Mouse (Mus musculus): ENCODE results near the gene Rab4b. TPM values are rescaled to one million over a fixed set of nuclear protein-coding genes. Genes with fewer than 3 reads are reported as not detected.

Rab4b gene
- polyA plus RNA-seq, 2 experiments, result 15.9 to 19.1 TPM

- Histone ChIP-seq H3K4me3 (ENCODE audit: insufficient read depth in 1 of 2, low read depth in 2 of 2, low read length in 2 of 2) (no peak overlapping the region), H3K36me3 (replicated peaks; ENCODE audit: control insufficient read depth, insufficient read depth, low read depth) (peaks cover 16% of the 10 kb centered on the region), H3K9ac (replicated peaks) (no peak overlapping the region; the same call in 1 of the 2 replicates), H3K27ac (no peak overlapping the region), H3K27me3 (ENCODE audit: control insufficient read depth, insufficient read depth, low read length) (no peaks in the 10 kb centered on the region), H3K4me1 (replicated peaks; ENCODE audit: control insufficient read depth in 2 of 2, insufficient read depth in 2 of 2, low read length in 1 of 2) (peaks cover 11 to 16% of the 10 kb centered on the region in 2 experiments), H3K9me3 (ENCODE audit: control insufficient read depth, low read length) (no peaks in the 10 kb centered on the region), H3K4me2 (ENCODE audit: low read depth) (peak overlapping the region; percentile 86; the same call in 1 of the 2 replicates)
- ATAC-seq (ENCODE audit: insufficient read depth), result no peak
- 62% methylated on average over 3 of the region's 3 CpGs for WGBS (ENCODE audit: insufficient replicate concordance)
- TF ChIP-seq CTCF (IDR thresholded peaks at IDR 0.05; ENCODE audit: low read depth) (no peak), EP300 (IDR thresholded peaks at IDR 0.05; ENCODE audit: low read depth) (no peak)
- DNase-seq (ENCODE audit: low read depth in 3 of 3, low spot score in 3 of 3), result no peak
Observed at GRCm38 (mm10) chr7:27197136-27197535, 18.4 kb upstream of the Rab4b start.

GRCm38 (mm10) chr7:27195681-27196611 is 17.2 kb upstream of the Rab4b start, which contains the start of the genes BC024978 and Snrpa:
Gene BC024978, plus strand, starts transcription at chr7:27195781.
Gene Snrpa, minus strand, starts transcription at chr7:27196271.
- H3K9me3 ChIP-seq (ENCODE audit: control insufficient read depth, low read length), result no peaks in the 10 kb centered on the region
- peak; percentile 98 for ATAC-seq (ENCODE audit: insufficient read depth)
- WGBS (ENCODE audit: insufficient replicate concordance), result under 1% methylated on average over 64 of the region's 64 CpGs
- H3K4me2 ChIP-seq (ENCODE audit: low read depth), result peak within 1 kb of the TSS; percentile 86
- peaks cover 28% of the 10 kb centered on the region for H3K36me3 ChIP-seq (replicated peaks; ENCODE audit: control insufficient read depth, insufficient read depth, low read depth)
- TF ChIP-seq CTCF (IDR thresholded peaks at IDR 0.05; ENCODE audit: low read depth) (no peak), EP300 (IDR thresholded peaks at IDR 0.05; ENCODE audit: low read depth) (no peak)
- H3K27me3 ChIP-seq (ENCODE audit: control insufficient read depth, insufficient read depth, low read length), result no peaks in the 10 kb centered on the region
- H3K9ac ChIP-seq (replicated peaks), result peak within 1 kb of the TSS; percentile 83
- peak within 1 kb of the TSS; percentile 90 to 93 for H3K4me3 ChIP-seq (ENCODE audit: insufficient read depth in 1 of 2, low read depth in 2 of 2, low read length in 2 of 2)
- peak within 1 kb of the TSS; percentile 90 for H3K27ac ChIP-seq
- H3K4me1 ChIP-seq (replicated peaks; ENCODE audit: control insufficient read depth in 2 of 2, insufficient read depth in 2 of 2, low read length in 1 of 2), result peaks cover 11 to 16% of the 10 kb centered on the region in 2 experiments
- DNase-seq (ENCODE audit: low read depth in 3 of 3, low spot score in 3 of 3), result peak; percentile 99 to 100 (median 100)

DNA sequence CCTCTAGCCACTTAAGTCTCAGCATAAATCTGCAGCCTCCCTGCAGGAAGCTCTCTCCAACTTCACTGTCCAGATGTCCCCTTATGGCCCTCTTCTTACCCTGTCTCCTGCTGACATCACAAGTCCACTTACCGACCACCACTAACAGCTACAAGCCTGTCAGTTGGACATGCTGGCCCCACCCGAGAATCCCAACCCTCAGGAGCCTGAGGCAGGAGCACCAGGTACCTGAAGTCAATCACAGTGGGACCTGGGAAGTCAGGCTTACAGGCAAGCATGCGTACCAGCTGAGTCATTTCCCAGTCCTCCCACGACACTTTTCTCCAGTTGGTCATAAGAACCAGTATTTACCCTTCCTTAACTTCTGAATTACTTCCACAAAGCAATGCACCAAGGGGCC is 15.0 kb upstream of the Rab4b start:
- H3K4me3 ChIP-seq (ENCODE audit: insufficient read depth in 1 of 2, low read depth in 2 of 2, low read length in 2 of 2), result no peak overlapping the region
- no peaks in the 10 kb centered on the region for H3K9me3 ChIP-seq (ENCODE audit: control insufficient read depth, low read length)
- H3K27ac ChIP-seq, result no peak overlapping the region
- peaks cover 11 to 16% of the 10 kb centered on the region in 2 experiments for H3K4me1 ChIP-seq (replicated peaks; ENCODE audit: control insufficient read depth in 2 of 2, insufficient read depth in 2 of 2, low read length in 1 of 2)
- TF ChIP-seq CTCF (IDR thresholded peaks at IDR 0.05; ENCODE audit: low read depth), result no peak
- DNase-seq (ENCODE audit: low read depth in 3 of 3, low spot score in 3 of 3), result no peak
- no peak for ATAC-seq (ENCODE audit: insufficient read depth)
- H3K27me3 ChIP-seq (ENCODE audit: control insufficient read depth, insufficient read depth, low read length), result no peaks in the 10 kb centered on the region
- H3K9ac ChIP-seq (replicated peaks), result no peak overlapping the region
- peaks cover 45% of the 10 kb centered on the region for H3K36me3 ChIP-seq (replicated peaks; ENCODE audit: control insufficient read depth, insufficient read depth, low read depth)
- WGBS (ENCODE audit: insufficient replicate concordance), result 67% methylated on average over 4 of the region's 4 CpGs
- H3K4me2 ChIP-seq (ENCODE audit: low read depth), result no peak overlapping the region

GRCm38 (mm10) chr7:27192434-27192833 is 13.7 kb upstream of the Rab4b start:
- ATAC-seq (ENCODE audit: insufficient read depth) (no peak), DNase-seq (ENCODE audit: low read depth in 3 of 3, low spot score in 3 of 3) (no peak)
- no peak for TF ChIP-seq EP300 (IDR thresholded peaks at IDR 0.05; ENCODE audit: low read depth)
- TF ChIP-seq CTCF (IDR thresholded peaks at IDR 0.05; ENCODE audit: low read depth), result no peak
- no peak overlapping the region for H3K27ac ChIP-seq
- H3K27me3 ChIP-seq (ENCODE audit: control insufficient read depth, insufficient read depth, low read length), result no peaks in the 10 kb centered on the region
- 76% methylated on average over 5 of the region's 5 CpGs for whole genome bisulfite sequencing (ENCODE audit: insufficient replicate concordance)
- H3K9me3 ChIP-seq (ENCODE audit: control insufficient read depth, low read length), result no peaks in the 10 kb centered on the region
- peaks cover 52% of the 10 kb centered on the region for H3K36me3 ChIP-seq (replicated peaks; ENCODE audit: control insufficient read depth, insufficient read depth, low read depth)
- H3K4me2 ChIP-seq (ENCODE audit: low read depth), result no peak overlapping the region
- no peak overlapping the region for H3K4me3 ChIP-seq (ENCODE audit: insufficient read depth in 1 of 2, low read depth in 2 of 2, low read length in 2 of 2)
- H3K9ac ChIP-seq (replicated peaks), result no peak overlapping the region
- peaks cover 11 to 16% of the 10 kb centered on the region in 2 experiments for H3K4me1 ChIP-seq (replicated peaks; ENCODE audit: control insufficient read depth in 2 of 2, insufficient read depth in 2 of 2, low read length in 1 of 2)

- Histone ChIP-seq H3K27me3 (ENCODE audit: control insufficient read depth, insufficient read depth, low read length) (no peaks in the 10 kb centered on the region), H3K4me2 (ENCODE audit: low read depth) (no peak overlapping the region), H3K9me3 (ENCODE audit: control insufficient read depth, low read length) (no peaks in the 10 kb centered on the region), H3K36me3 (replicated peaks; ENCODE audit: control insufficient read depth, insufficient read depth, low read depth) (peaks cover 68% of the 10 kb centered on the region), H3K4me1 (replicated peaks; ENCODE audit: control insufficient read depth in 2 of 2, insufficient read depth in 2 of 2, low read length in 1 of 2) (peaks cover under 1 to 1% of the 10 kb centered on the region in 2 experiments; a peak in 2 of 4 replicates), H3K9ac (replicated peaks) (no peak overlapping the region), H3K4me3 (ENCODE audit: insufficient read depth in 1 of 2, low read depth in 2 of 2, low read length in 2 of 2) (no peak overlapping the region), H3K27ac (no peak overlapping the region)
- ATAC-seq (ENCODE audit: insufficient read depth) (no peak), DNase-seq (ENCODE audit: low read depth in 3 of 3, low spot score in 3 of 3) (no peak)
- TF ChIP-seq CTCF (IDR thresholded peaks at IDR 0.05; ENCODE audit: low read depth) (peak; percentile 58), EP300 (IDR thresholded peaks at IDR 0.05; ENCODE audit: low read depth) (no peak)
- WGBS (ENCODE audit: insufficient replicate concordance), result 83% methylated on average over 10 of the region's 10 CpGs
Observed at GRCm38 (mm10) chr7:27189271-27189931, 10.7 kb upstream of the Rab4b start.

Measured in liver, embryonic 14.5 days (tissue).